23 mouse cellular contexts compared by ENCODE assay signal in genomic region chr6:96435545-96435944, GRCm38 (mm10).
DNase-seq lines count a peak whose midpoint lies in the region; ATAC-seq and TF ChIP-seq lines count a peak whose summit lies in the region.
"Had no signal": no experiment of that assay in that cellular context is flagged by ENCODE, and none has a peak within 500 bp of the region (broad histone marks: within the 10 kb centered on the region; RNA-seq: fewer than 3 reads in every experiment).

No protein-coding gene starts in this region.

- 30% methylated on average over 2 of the region's 2 CpGs for WGBS in kidney, postnatal 0 days
- WGBS in limb, embryonic 12.5 days, result 10% methylated on average over 2 of the region's 2 CpGs

- DNase-seq in kidney, postnatal 0 days (ENCODE audit: low spot score), result peak; percentile 1
- no peak for DNase-seq in kidney, postnatal 36 days
- peak; percentile 67 for DNase-seq in forelimb bud, embryonic 11.5 days (ENCODE audit: low read depth, low spot score)
- peak; percentile 17 for DNase-seq in mesoderm, embryonic 11.5 days (ENCODE audit: low read depth, low spot score)
- no peak for DNase-seq in lung, adult 18-20 months
- DNase-seq in lung, postnatal 14 days, result no peak
- DNase-seq: adrenal gland, adult 2 months; adrenal gland, postnatal 10 days; adrenal gland, postnatal 25 days; cerebellum, adult 11 months; cerebellum, adult 18-20 months; cerebellum, adult 8-10 months; cerebellum, adult 9-11 months; cerebellum, postnatal 14 days; cerebellum, postnatal 36 days; embryo, embryonic 11 days had no signal

- H3K9ac ChIP-seq in kidney, postnatal 0 days (ENCODE audit: low read depth, low read length), result no peak overlapping the region
- no peak overlapping the region for H3K9ac ChIP-seq in limb, embryonic 12.5 days (replicated peaks)
- H3K9ac ChIP-seq: embryonic facial prominence, embryonic 13.5 days; embryonic facial prominence, embryonic 15.5 days; forebrain, embryonic 12.5 days had no signal

- H3K4me2 ChIP-seq in kidney, postnatal 0 days (ENCODE audit: low read length), result no peak overlapping the region
- H3K4me2 ChIP-seq in limb, embryonic 12.5 days, result no peak overlapping the region
- H3K4me2 ChIP-seq: embryonic facial prominence, embryonic 13.5 days; embryonic facial prominence, embryonic 15.5 days; forebrain, embryonic 12.5 days had no signal

- ATAC-seq in kidney, postnatal 0 days (replicated peaks; ENCODE audit: low FRiP score, low read depth), result no peak
- ATAC-seq in limb, embryonic 12.5 days (ENCODE audit: insufficient number of reproducible peaks, insufficient read depth, low FRiP score, low TSS enrichment, low read depth), result peak; percentile 71; the same call in 1 of the 2 replicates
- ATAC-seq: forebrain, embryonic 14.5 days had no signal

- H3K4me3 ChIP-seq in kidney, postnatal 0 days (replicated peaks; ENCODE audit: low read depth, low read length), result no peak overlapping the region
- no peak overlapping the region for H3K4me3 ChIP-seq in limb, embryonic 12.5 days (replicated peaks)
- H3K4me3 ChIP-seq: embryonic facial prominence, embryonic 13.5 days; embryonic facial prominence, embryonic 15.5 days; erythroblast, embryonic 14.5 days; forebrain, embryonic 10.5 days; forebrain, embryonic 12.5 days had no signal

- H3K27ac ChIP-seq in kidney, postnatal 0 days, result no peak overlapping the region
- no peak overlapping the region for H3K27ac ChIP-seq in limb, embryonic 12.5 days
- H3K27ac ChIP-seq: embryonic facial prominence, embryonic 13.5 days; embryonic facial prominence, embryonic 15.5 days; forebrain, embryonic 10.5 days; forebrain, embryonic 12.5 days had no signal

- no peaks in the 10 kb centered on the region for H3K9me3 ChIP-seq in kidney, postnatal 0 days (replicated peaks; ENCODE audit: low read length)
- H3K9me3 ChIP-seq in limb, embryonic 12.5 days, result no peaks in the 10 kb centered on the region
- H3K9me3 ChIP-seq: embryonic facial prominence, embryonic 13.5 days; embryonic facial prominence, embryonic 15.5 days; forebrain, embryonic 10.5 days; forebrain, embryonic 12.5 days had no signal

- no peaks in the 10 kb centered on the region for H3K27me3 ChIP-seq in kidney, postnatal 0 days (ENCODE audit: insufficient read depth, low read length)
- H3K27me3 ChIP-seq in limb, embryonic 12.5 days, result no peaks in the 10 kb centered on the region
- H3K27me3 ChIP-seq: embryonic facial prominence, embryonic 13.5 days; embryonic facial prominence, embryonic 15.5 days; forebrain, embryonic 12.5 days had no signal

- H3K4me1 ChIP-seq in kidney, postnatal 0 days (replicated peaks; ENCODE audit: insufficient read depth, low read length), result peaks cover 3% of the 10 kb centered on the region; the same call in 1 of the 2 replicates
- H3K4me1 ChIP-seq in limb, embryonic 12.5 days (replicated peaks), result peaks cover 12% of the 10 kb centered on the region
- H3K4me1 ChIP-seq: embryonic facial prominence, embryonic 13.5 days; embryonic facial prominence, embryonic 15.5 days; forebrain, embryonic 12.5 days had no signal

- H3K36me3 ChIP-seq in kidney, postnatal 0 days (ENCODE audit: insufficient read depth, low read length), result no peaks in the 10 kb centered on the region
- no peaks in the 10 kb centered on the region for H3K36me3 ChIP-seq in limb, embryonic 12.5 days
- H3K36me3 ChIP-seq: embryonic facial prominence, embryonic 13.5 days; embryonic facial prominence, embryonic 15.5 days; forebrain, embryonic 10.5 days; forebrain, embryonic 12.5 days had no signal

- no peak for TF ChIP-seq CTCF in kidney, postnatal 0 days (IDR thresholded peaks at IDR 0.05; ENCODE audit: low read depth)

Comparison
In these comparisons a context has a peak if more than half of its experiments do, and no peak if none do; other contexts are left out.
1. DNase-seq: peak in kidney, postnatal 0 days (single experiment), forelimb bud, embryonic 11.5 days (single experiment) and mesoderm, embryonic 11.5 days (single experiment); none in kidney, postnatal 36 days (0 of 2), lung, adult 18-20 months (0 of 2) and lung, postnatal 14 days (single experiment).